Mouse (Mus musculus) MN1 (cell line): ENCODE measurements around the gene Alkbh3.

ENCODE experiments used
- DNase-seq: peaks from one replicate; pipeline ENCODE4 v3.0.0-alpha.2; 2016; ENCODE audit warnings: low spot score

Alkbh3 gene

GRCm38 (mm10) chr2:94010335-94011291, at the start of gene Alkbh3:
Gene Alkbh3, minus strand, starts transcription at chr2:94010807.
- peak; percentile 97 for DNase-seq

GRCm38 (mm10) chr2:94059459-94059858, 48.9 kb upstream of the Alkbh3 start:
- DNase-seq, result no peak

- DNase-seq, result peak; percentile 68
Observed at GRCm38 (mm10) chr2:94054813-94055212, 44.2 kb upstream of the Alkbh3 start.

GRCm38 (mm10) chr2:94051952-94052351, 41.3 kb upstream of the Alkbh3 start:
- peak; percentile 84 for DNase-seq

- DNase-seq, result no peak
Observed at GRCm38 (mm10) chr2:94050901-94051300, 40.3 kb upstream of the Alkbh3 start.

GRCm38 (mm10) chr2:94049471-94050176, 39.0 kb upstream of the Alkbh3 start:
- no peak for DNase-seq

GRCm38 (mm10) chr2:94048733-94049470, 38.3 kb upstream of the Alkbh3 start:
- no peak for DNase-seq

- no peak for DNase-seq
Observed at GRCm38 (mm10) chr2:94048271-94048670, 37.7 kb upstream of the Alkbh3 start.

GRCm38 (mm10) chr2:94045411-94046090, 34.9 kb upstream of the Alkbh3 start:
- peak; percentile 85 for DNase-seq

GRCm38 (mm10) chr2:94044174-94044573, 33.6 kb upstream of the Alkbh3 start:
- DNase-seq, result no peak

GRCm38 (mm10) chr2:94043662-94044061, 33.1 kb upstream of the Alkbh3 start:
- DNase-seq, result peak; percentile 37

- no peak for DNase-seq
Observed at GRCm38 (mm10) chr2:94042461-94042860, 31.9 kb upstream of the Alkbh3 start.

GRCm38 (mm10) chr2:94040391-94041125, 30.0 kb upstream of the Alkbh3 start:
- DNase-seq, result no peak

GRCm38 (mm10) chr2:94035428-94036331, 25.1 kb upstream of the Alkbh3 start:
- peak; percentile 73 for DNase-seq

GRCm38 (mm10) chr2:94030602-94031001, 20.0 kb upstream of the Alkbh3 start:
- no peak for DNase-seq

GRCm38 (mm10) chr2:94024637-94025036, 14.0 kb upstream of the Alkbh3 start:
- peak; percentile 63 for DNase-seq

GRCm38 (mm10) chr2:94002331-94002730, 8.3 kb downstream of the Alkbh3 start:
- DNase-seq, result peak; percentile 87

GRCm38 (mm10) chr2:94001918-94002317, 8.7 kb downstream of the Alkbh3 start:
- DNase-seq, result no peak

GRCm38 (mm10) chr2:94001411-94001810, 9.2 kb downstream of the Alkbh3 start:
- DNase-seq, result no peak

GRCm38 (mm10) chr2:93996254-93996653, 14.4 kb downstream of the Alkbh3 start, which contains the start of gene Gm27027:
Gene Gm27027, minus strand, starts transcription at chr2:93996354.
- DNase-seq, result no peak
